Mouse (Mus musculus): ENCODE measurements around the gene Stag1. TPM values are rescaled to one million over a fixed set of nuclear protein-coding genes. Genes with fewer than 3 reads are reported as not detected.

Stag1 gene
- polyA plus RNA-seq, 1 experiment from 2014 or later, result 44.7 TPM

DNA sequence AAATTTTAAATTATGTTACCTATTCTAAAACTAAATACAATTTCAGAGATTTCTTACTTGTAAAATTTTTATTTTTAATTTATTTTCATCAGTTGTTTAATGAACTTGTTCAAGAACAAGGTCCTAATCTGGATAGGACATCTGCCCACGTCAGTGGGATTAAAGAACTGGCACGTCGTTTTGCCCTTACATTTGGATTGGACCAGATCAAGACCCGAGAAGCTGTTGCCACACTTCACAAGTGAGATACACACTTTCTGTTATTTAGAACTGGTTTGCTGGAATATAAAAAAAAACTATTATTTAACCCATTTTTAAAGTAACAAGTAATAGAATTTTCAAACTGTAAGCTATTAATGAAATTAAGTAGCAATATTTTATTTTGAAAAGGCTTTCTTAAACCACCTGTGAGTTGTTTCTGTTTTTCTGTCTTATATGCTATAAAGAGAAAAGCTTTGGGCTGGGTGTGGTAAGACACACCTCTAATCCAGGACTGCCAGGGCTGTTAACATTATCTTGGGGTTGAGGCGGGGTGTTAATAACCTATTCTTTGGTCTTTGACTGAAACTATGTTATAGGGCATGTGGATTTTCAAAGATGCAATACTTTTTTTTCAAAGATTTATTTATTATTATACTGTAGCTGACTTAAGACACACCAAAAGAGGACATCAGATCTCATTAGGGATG is 347.2 kb downstream of the Stag1 start:
- Histone ChIP-seq H3K4me2 (no peak overlapping the region), H3K4me1 (replicated peaks) (no peaks in the 10 kb centered on the region), H3K27ac (no peak overlapping the region), H3K36me3 (peaks cover 21% of the 10 kb centered on the region), H3K4me3 (no peak overlapping the region), H3K9me3 (no peaks in the 10 kb centered on the region), H3K27me3 (no peaks in the 10 kb centered on the region), H3K9ac (no peak overlapping the region)
- WGBS, result 95% methylated on average over 5 of the region's 5 CpGs
- no peak for ATAC-seq (ENCODE audit: low FRiP score)

DNA sequence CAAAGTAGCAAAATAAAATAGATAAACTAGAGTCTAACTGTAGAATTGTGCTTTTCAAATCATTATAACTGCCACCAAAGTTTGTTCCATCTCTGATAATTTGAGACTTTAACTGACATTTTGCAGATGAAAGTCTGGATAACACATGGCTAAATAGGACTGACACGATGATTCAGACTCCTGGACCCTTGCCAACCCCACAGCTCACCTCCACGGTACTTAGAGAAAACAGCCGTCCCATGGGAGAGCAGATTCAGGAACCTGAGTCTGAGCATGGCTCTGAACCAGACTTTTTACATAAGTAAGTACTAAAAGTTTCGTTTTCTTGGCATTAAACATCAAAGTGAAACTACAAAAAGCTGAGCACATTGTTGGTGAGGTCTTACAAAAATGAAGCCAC is 353.9 kb downstream of the Stag1 start:
- H3K36me3 ChIP-seq, result peaks cover 34% of the 10 kb centered on the region
- H3K4me2 ChIP-seq, result no peak overlapping the region
- no peak overlapping the region for H3K27ac ChIP-seq
- H3K9me3 ChIP-seq, result no peaks in the 10 kb centered on the region
- no peak overlapping the region for H3K9ac ChIP-seq
- H3K27me3 ChIP-seq, result no peaks in the 10 kb centered on the region
- no peak overlapping the region for H3K4me3 ChIP-seq
- H3K4me1 ChIP-seq (replicated peaks), result 0 out of 2 replicates have a peak, but pooled peaks cover 3% of the 10 kb centered on the region
- 67% methylated on average over 4 of the region's 4 CpGs for WGBS
- no peak for ATAC-seq (ENCODE audit: low FRiP score)

DNA sequence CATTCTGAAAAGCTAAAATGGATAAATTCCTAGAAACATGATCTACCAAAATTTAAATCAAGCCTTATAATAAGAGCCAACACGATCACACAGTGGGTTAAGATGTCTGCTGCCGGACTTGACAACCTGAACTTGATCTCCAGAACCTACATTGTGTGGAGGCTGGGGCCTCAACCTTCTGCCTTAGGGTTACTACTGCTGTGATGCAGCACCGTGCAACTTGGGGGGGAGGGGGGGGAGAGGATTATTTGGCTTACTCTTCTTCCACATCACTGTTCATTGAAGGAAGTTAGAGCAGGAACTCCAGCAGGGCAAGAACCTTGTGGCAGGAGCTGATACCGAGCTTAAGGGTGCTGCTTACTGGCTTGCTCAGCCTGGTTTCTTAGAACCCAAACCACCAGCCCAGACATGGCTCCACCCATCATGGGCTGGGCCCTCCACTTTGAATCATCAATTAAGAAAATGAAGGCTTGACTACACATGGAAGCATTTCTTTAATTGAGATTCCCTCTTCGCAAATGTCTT is 365.4 kb downstream of the Stag1 start:
- H3K4me1 ChIP-seq (replicated peaks), result peaks cover 6% of the 10 kb centered on the region
- 61% methylated on average over 5 of the region's 5 CpGs for WGBS
- H3K27ac ChIP-seq, result no peak overlapping the region
- ATAC-seq (ENCODE audit: low FRiP score), result no peak
- no peak overlapping the region for H3K9ac ChIP-seq
- H3K4me3 ChIP-seq, result no peak overlapping the region
- H3K36me3 ChIP-seq, result peaks cover 16% of the 10 kb centered on the region; the same call in 1 of the 2 replicates
- no peaks in the 10 kb centered on the region for H3K27me3 ChIP-seq
- H3K9me3 ChIP-seq, result no peaks in the 10 kb centered on the region
- no peak overlapping the region for H3K4me2 ChIP-seq

DNA sequence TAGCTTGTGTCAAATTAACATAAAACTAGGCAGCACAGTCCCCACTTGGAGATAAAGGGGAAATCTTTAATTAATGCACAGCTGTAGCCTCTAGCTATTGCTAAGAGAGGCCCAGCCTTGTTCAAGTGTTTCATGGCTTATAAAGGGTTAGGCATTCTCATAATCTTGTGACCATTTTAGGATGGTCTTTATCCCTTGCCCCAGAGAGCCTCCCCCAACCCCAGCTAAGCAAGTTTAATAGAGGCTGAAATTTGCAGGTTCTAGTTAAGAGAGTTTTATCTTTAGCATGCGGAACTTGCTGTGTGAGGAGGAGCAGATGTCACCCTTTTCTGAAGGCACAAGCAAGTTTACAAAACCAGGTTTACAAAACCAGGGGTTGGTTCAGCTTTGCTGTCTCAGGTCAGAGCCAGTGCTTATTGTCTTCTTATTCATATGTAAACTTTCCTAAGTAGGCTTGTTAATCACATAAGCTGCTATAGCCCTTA is 365.9 kb downstream of the Stag1 start:
- no peak overlapping the region for H3K4me2 ChIP-seq
- ATAC-seq (ENCODE audit: low FRiP score), result no peak
- no peaks in the 10 kb centered on the region for H3K9me3 ChIP-seq
- WGBS, result 55% methylated on average over 1 of the region's 1 CpGs
- no peak overlapping the region for H3K4me3 ChIP-seq
- H3K36me3 ChIP-seq, result peaks cover 14% of the 10 kb centered on the region; the same call in 1 of the 2 replicates
- H3K4me1 ChIP-seq (replicated peaks), result peaks cover 6% of the 10 kb centered on the region
- no peak overlapping the region for H3K9ac ChIP-seq
- H3K27me3 ChIP-seq, result no peaks in the 10 kb centered on the region
- H3K27ac ChIP-seq, result 0 out of 2 replicates have a peak overlapping the region, but pooled peaks have one; percentile 10

DNA sequence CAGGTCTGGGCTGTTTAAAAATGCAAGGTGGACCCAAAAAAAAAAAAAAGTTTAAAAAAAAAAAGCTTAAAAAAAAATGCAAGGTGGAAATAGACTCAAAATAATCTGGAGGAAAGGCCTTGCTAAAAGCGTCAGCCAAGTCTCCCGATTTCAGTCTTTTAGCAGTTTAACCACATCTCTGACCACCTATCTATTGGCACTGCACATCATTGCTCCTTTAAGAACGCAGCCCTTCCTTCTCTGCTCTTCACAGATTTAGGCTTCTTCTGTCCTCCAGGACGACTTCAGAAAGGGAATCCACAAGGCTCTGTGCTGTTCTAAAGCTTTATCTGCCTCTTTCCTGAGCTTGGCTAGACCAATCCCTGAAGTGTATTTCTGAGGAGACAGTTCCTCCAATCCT is 366.5 kb downstream of the Stag1 start:
- Histone ChIP-seq H3K36me3 (peaks cover 8% of the 10 kb centered on the region; the same call in 1 of the 2 replicates), H3K4me1 (replicated peaks) (peaks cover 6% of the 10 kb centered on the region), H3K9me3 (no peaks in the 10 kb centered on the region), H3K27me3 (no peaks in the 10 kb centered on the region), H3K27ac (no peak overlapping the region), H3K9ac (no peak overlapping the region), H3K4me2 (no peak overlapping the region), H3K4me3 (no peak overlapping the region)
- ATAC-seq (ENCODE audit: low FRiP score), result no peak
- 79% methylated on average over 4 of the region's 4 CpGs for WGBS

DNA sequence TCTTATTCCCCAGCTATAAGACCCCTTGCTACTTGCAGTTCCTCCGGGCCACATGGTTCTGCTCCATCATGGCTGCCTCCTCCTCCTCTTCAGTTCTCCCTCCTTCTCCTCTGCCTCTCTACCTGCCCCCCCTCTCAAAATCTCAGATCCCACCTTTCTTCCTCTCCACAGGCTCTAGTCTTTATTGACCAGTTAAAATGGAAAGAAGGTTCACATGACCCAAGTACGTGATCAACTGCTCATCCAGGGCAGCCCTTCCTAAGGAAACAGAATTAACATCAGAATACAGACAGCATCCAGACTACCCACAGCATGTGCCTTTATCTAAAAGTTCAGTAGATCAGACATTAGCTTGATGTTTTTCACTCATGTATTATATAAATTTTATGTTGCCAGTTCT is 371.9 kb downstream of the Stag1 start:
- Histone ChIP-seq H3K4me2 (no peak overlapping the region), H3K9ac (no peak overlapping the region), H3K27me3 (no peaks in the 10 kb centered on the region), H3K4me3 (no peak overlapping the region), H3K4me1 (replicated peaks) (no peaks in the 10 kb centered on the region), H3K9me3 (no peaks in the 10 kb centered on the region), H3K36me3 (no peaks in the 10 kb centered on the region), H3K27ac (no peak overlapping the region)
- WGBS, result 79% methylated on average over 2 of the region's 2 CpGs
- ATAC-seq (ENCODE audit: low FRiP score), result no peak

DNA sequence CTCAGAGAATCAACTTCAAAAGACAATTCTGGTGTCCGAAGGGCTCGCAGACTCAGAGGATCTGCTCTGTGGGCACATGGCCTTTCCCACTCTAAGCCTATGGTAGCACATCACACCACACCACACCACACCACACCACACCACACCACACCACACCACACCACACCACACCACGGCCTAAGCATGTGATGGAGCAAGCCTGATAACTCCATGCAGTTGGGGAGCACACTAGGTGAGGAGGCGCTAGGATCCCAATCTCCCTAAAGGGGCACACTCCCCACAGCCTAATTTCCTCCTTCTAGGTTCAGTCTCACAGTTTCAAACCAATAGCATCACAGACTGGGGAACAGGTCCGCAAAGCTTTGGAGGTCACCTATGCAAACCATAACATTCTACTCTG is 381.1 kb downstream of the Stag1 start:
- H3K9me3 ChIP-seq, result no peaks in the 10 kb centered on the region
- H3K27me3 ChIP-seq, result no peaks in the 10 kb centered on the region
- ATAC-seq (ENCODE audit: low FRiP score), result no peak
- H3K4me2 ChIP-seq, result no peak overlapping the region
- no peak overlapping the region for H3K27ac ChIP-seq
- WGBS, result 94% methylated on average over 5 of the region's 5 CpGs
- peaks cover 21% of the 10 kb centered on the region for H3K36me3 ChIP-seq
- H3K4me1 ChIP-seq (replicated peaks), result no peaks in the 10 kb centered on the region
- no peak overlapping the region for H3K4me3 ChIP-seq
- H3K9ac ChIP-seq, result no peak overlapping the region

DNA sequence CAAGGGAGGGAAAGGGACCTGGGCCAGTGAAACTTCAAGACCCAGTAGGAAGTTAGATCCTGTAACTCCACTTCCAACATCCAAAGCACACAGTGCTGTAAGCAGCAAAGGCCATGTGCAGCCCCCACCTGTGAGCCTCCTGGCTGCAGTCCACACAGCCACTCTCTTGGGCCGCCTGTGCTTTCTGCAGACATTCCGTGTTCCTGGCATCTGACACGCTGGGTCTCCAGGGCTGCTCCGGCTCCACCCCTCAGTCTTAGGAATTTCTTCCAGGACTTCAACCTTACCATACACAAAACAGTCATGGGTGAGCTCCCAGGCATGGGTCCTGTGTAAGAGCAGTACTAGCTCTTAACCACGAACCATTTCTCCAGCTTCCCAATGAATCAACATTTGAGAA is 381.7 kb downstream of the Stag1 start:
- no peak for ATAC-seq (ENCODE audit: low FRiP score)
- Histone ChIP-seq H3K9me3 (no peaks in the 10 kb centered on the region), H3K27me3 (no peaks in the 10 kb centered on the region), H3K27ac (no peak overlapping the region), H3K4me1 (replicated peaks) (no peaks in the 10 kb centered on the region), H3K36me3 (peaks cover 26% of the 10 kb centered on the region), H3K4me3 (no peak overlapping the region), H3K9ac (no peak overlapping the region), H3K4me2 (no peak overlapping the region)
- 83% methylated on average over 5 of the region's 5 CpGs for WGBS

DNA sequence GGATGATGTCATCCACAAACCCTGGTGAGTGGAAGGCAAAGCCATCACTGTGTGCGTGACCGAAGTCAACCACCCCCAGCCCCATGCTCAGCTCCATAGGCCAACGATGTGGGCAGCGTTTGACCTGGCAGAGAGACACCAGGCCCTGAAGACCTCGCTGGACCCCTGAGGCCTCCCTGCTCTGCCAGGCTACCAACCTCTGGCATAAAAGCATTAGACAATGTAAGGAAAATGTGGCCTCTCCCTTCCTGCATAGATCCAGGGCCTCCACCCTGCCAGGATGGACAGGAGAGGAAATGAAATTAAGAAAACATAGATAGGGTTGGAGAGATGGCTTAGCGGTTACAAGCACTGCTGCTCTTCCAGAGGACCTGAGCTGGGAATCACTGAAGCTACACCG is 385.2 kb downstream of the Stag1 start:
- no peaks in the 10 kb centered on the region for H3K4me1 ChIP-seq (replicated peaks)
- ATAC-seq (ENCODE audit: low FRiP score), result no peak
- H3K27me3 ChIP-seq, result no peaks in the 10 kb centered on the region
- whole genome bisulfite sequencing, result 96% methylated on average over 7 of the region's 7 CpGs
- H3K9ac ChIP-seq, result no peak overlapping the region
- no peak overlapping the region for H3K27ac ChIP-seq
- no peak overlapping the region for H3K4me3 ChIP-seq
- no peak overlapping the region for H3K4me2 ChIP-seq
- H3K9me3 ChIP-seq, result no peaks in the 10 kb centered on the region
- peaks cover 48% of the 10 kb centered on the region for H3K36me3 ChIP-seq

DNA sequence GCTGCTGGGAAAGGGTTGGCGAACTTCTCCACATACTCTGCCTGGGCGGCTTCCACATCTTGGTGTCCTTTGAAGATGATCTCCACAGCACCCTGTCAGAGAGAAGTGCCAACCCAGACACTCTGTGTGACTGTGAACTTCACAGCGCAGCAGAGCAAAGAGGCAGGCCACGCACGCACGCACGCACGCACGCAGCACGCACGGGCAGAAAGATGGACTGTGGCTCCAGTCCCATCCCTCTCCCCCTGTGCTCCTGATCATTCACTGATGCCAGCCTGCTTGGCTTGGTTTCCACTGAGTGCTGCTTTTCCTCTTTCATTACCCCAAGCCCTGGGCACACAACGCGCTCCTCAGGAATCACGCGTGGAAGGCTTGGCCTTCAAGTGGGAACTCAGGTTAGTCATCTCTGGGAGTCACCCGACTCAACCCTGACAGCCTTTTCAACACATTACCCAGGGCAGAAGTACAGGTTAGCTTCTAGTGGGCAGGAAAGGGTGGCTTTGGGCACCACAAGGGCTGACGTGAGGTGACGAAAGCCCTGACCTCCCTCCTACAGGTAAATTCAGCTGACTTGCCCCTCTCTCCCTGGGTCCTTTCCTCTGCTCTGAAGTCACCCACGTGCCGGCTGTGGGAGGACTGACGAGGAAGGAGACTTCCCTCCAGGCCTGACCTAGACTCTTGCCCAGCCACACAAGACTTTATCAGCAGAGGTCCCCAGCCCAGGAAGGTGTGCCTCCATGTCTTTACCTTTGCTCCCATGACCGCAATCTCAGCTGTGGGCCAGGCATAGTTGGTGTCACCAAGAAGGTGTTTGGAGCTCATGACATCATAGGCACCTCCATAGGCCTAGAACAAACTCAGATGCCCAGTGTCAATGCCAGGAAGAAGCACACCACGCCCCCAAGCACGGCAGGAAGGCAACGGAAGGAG is 387.0 kb downstream of the Stag1 start:
- Histone ChIP-seq H3K36me3 (peaks cover 59% of the 10 kb centered on the region), H3K27me3 (no peaks in the 10 kb centered on the region), H3K4me2 (no peak overlapping the region), H3K4me1 (replicated peaks) (no peaks in the 10 kb centered on the region), H3K4me3 (no peak overlapping the region), H3K9ac (no peak overlapping the region), H3K27ac (no peak overlapping the region), H3K9me3 (no peaks in the 10 kb centered on the region)
- WGBS, result 94% methylated on average over 25 of the region's 25 CpGs
- ATAC-seq (ENCODE audit: low FRiP score), result no peak

DNA sequence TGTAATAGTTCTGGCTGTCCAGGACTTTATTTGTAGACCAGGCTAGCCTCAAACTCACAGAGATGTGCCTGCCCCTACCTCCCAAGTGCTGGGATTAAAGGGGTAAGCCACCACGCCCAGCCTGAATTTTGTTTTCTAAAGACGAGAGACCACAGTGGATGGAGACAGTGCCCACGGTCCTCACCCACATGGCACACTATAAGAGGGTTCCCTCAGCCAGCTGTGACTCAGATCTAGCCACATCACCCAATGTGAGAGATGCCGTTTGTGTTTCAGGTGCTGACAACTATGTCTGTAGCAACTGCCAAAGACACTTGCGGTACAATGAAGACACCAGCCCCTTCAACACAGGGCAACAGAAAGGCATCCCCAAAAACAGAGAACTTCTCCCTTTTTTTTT is 389.4 kb downstream of the Stag1 start:
- Histone ChIP-seq H3K4me2 (no peak overlapping the region), H3K9me3 (no peaks in the 10 kb centered on the region), H3K4me3 (no peak overlapping the region), H3K9ac (no peak overlapping the region), H3K27me3 (no peaks in the 10 kb centered on the region), H3K4me1 (replicated peaks) (no peaks in the 10 kb centered on the region), H3K36me3 (peaks cover 66% of the 10 kb centered on the region), H3K27ac (no peak overlapping the region)
- no peak for ATAC-seq (ENCODE audit: low FRiP score)
- 96% methylated on average over 5 of the region's 5 CpGs for WGBS

DNA sequence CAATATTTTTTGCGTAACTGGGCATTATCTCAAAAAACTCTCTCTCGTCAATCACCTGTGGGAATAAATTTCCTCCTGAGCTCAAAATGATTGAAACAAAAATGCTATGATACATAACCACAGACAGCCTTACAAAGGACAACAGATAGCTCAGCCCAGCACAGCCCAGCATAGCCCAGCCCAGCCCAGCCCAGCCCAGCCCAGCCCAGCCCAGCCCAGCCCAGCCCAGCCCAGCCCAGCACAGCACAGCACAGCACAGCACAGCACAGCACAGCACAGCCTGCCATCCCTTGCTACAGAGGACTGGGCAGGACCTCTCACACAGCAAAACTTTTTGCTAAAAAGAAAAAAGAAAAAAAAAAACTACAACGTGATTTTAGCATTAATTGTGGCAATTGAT is 390.3 kb downstream of the Stag1 start:
- Histone ChIP-seq H3K36me3 (peaks cover 63% of the 10 kb centered on the region), H3K9ac (no peak overlapping the region), H3K27me3 (no peaks in the 10 kb centered on the region), H3K27ac (no peak overlapping the region), H3K4me3 (no peak overlapping the region), H3K4me2 (no peak overlapping the region), H3K4me1 (replicated peaks) (no peaks in the 10 kb centered on the region), H3K9me3 (no peaks in the 10 kb centered on the region)
- ATAC-seq (ENCODE audit: low FRiP score), result no peak
- 91% methylated on average over 3 of the region's 3 CpGs for WGBS

Data from hindbrain, embryonic 13.5 days (tissue).